In the genomic region with DNA sequence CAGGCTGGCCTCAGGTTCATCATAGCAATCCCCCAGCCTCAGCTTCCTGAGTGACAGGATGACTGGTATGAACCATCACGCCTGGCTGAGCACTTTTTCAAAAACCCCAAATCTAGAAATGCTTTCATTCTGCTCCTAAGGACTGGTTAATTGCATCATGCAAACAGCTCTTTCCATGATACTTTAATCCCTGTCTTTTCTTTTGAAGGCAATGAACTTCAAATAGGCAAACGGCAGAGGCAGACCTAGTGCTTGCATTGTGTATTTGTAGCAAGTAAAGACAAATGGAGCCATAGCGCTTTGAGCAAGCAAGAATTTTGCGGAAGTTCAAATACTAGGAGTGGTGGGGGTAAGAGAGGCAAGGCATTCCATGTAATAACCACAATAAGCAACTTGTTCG, we compare ENCODE assay signal across 30 mouse cellular contexts. TPM values are rescaled to one million over a fixed set of nuclear protein-coding genes. Genes with fewer than 3 reads are reported as not detected.
A peak's percentile ranks its signal among the peaks of the same experiment; 100 is the strongest.
DNase-seq lines count a peak whose midpoint lies in the region; ATAC-seq and TF ChIP-seq lines count a peak whose summit lies in the region.
"Had no signal": no experiment of that assay in that cellular context is flagged by ENCODE, and none has a peak within 500 bp of the region (broad histone marks: within the 10 kb centered on the region; RNA-seq: fewer than 3 reads in every experiment).

No protein-coding gene starts in this region.

- no peak overlapping the region for H3K4me3 ChIP-seq in midbrain, embryonic 12.5 days
- H3K4me3 ChIP-seq in midbrain, embryonic 15.5 days: no peak overlapping the region
- H3K4me3 ChIP-seq: embryonic facial prominence, embryonic 10.5 days; embryonic facial prominence, embryonic 13.5 days; erythroblast, embryonic 14.5 days; gastrocnemius, adult 2 months; heart, embryonic 12.5 days; heart, embryonic 15.5 days had no signal

- H3K9ac ChIP-seq in midbrain, embryonic 12.5 days (replicated peaks): no peak overlapping the region
- no peak overlapping the region for H3K9ac ChIP-seq in midbrain, embryonic 15.5 days
- H3K9ac ChIP-seq: embryonic facial prominence, embryonic 13.5 days; forebrain, postnatal 0 days; heart, embryonic 12.5 days; heart, embryonic 15.5 days; hindbrain, embryonic 14.5 days had no signal

- peak; percentile 8 for DNase-seq in heart, adult 11 months
- DNase-seq in heart, postnatal 14 days: no peak
- DNase-seq in brain, embryonic 14.5 days (ENCODE audit: low read depth): peak; percentile 60
- DNase-seq in retina, postnatal 1 day: peak; percentile 58
- no peak for DNase-seq in lung, postnatal 4 days
- DNase-seq: adrenal gland, adult 2 months; adrenal gland, postnatal 14 days; B cell, adult 2 months; cerebellum, adult 11-12 months; cerebellum, adult 8-10 months; cerebellum, postnatal 10 days; cerebellum, postnatal 36 days; embryo, embryonic 11 days; forebrain, postnatal 0 days; gastrocnemius, adult 2 months; gastrocnemius, postnatal 14 days; heart, adult 18-20 months; heart, postnatal 10 days; heart, postnatal 4 days had no signal

- H3K9me3 ChIP-seq in midbrain, embryonic 12.5 days: no peaks in the 10 kb centered on the region
- no peaks in the 10 kb centered on the region for H3K9me3 ChIP-seq in midbrain, embryonic 15.5 days
- H3K9me3 ChIP-seq: embryonic facial prominence, embryonic 10.5 days; embryonic facial prominence, embryonic 13.5 days; G1E; heart, embryonic 12.5 days; heart, embryonic 15.5 days had no signal

- no peak for TF ChIP-seq CTCF in brain, embryonic 14.5 days (IDR thresholded peaks at IDR 0.05; ENCODE audit: borderline replicate concordance, extremely low read depth, insufficient read depth, insufficient read length)

- no peak for TF ChIP-seq POLR2A in brain, embryonic 14.5 days (IDR thresholded peaks at IDR 0.05; ENCODE audit: borderline replicate concordance, extremely low read depth, insufficient read depth, insufficient read length, poor library complexity, severe bottlenecking)

- WGBS in midbrain, embryonic 12.5 days: 32% methylated on average over 5 of the region's 5 CpGs
- WGBS in midbrain, embryonic 15.5 days: 32% methylated on average over 5 of the region's 5 CpGs

- no peaks in the 10 kb centered on the region for H3K36me3 ChIP-seq in midbrain, embryonic 12.5 days
- H3K36me3 ChIP-seq in midbrain, embryonic 15.5 days (replicated peaks): no peaks in the 10 kb centered on the region
- H3K36me3 ChIP-seq: embryonic facial prominence, embryonic 10.5 days; embryonic facial prominence, embryonic 13.5 days; G1E; heart, embryonic 12.5 days; heart, embryonic 15.5 days had no signal

- no peak for ATAC-seq in midbrain, embryonic 12.5 days (ENCODE audit: low FRiP score, low read depth)
- no peak for ATAC-seq in midbrain, embryonic 15.5 days (replicated peaks)
- ATAC-seq: forebrain, embryonic 14.5 days; forebrain, postnatal 0 days; hindbrain, postnatal 0 days had no signal

- intact Hi-C loops in heart, postnatal 14 days (cut with DNase I): no loop called here

- H3K27ac ChIP-seq in midbrain, embryonic 12.5 days (replicated peaks): peak overlapping the region; percentile 42; the same call in 1 of the 2 replicates
- H3K27ac ChIP-seq in midbrain, embryonic 15.5 days: no peak overlapping the region; the same call in 1 of the 2 replicates
- H3K27ac ChIP-seq: embryonic facial prominence, embryonic 10.5 days; embryonic facial prominence, embryonic 13.5 days; gastrocnemius, adult 2 months; heart, embryonic 15.5 days; hindbrain, embryonic 14.5 days; hindbrain, postnatal 0 days had no signal

- peaks cover 50% of the 10 kb centered on the region for H3K4me1 ChIP-seq in midbrain, embryonic 12.5 days
- peaks cover 46% of the 10 kb centered on the region for H3K4me1 ChIP-seq in midbrain, embryonic 15.5 days

- H3K4me2 ChIP-seq in midbrain, embryonic 12.5 days (replicated peaks): no peak overlapping the region
- H3K4me2 ChIP-seq in midbrain, embryonic 15.5 days: no peak overlapping the region
- H3K4me2 ChIP-seq: embryonic facial prominence, embryonic 13.5 days; heart, embryonic 12.5 days; heart, embryonic 15.5 days; hindbrain, embryonic 14.5 days had no signal

- H3K27me3 ChIP-seq in midbrain, embryonic 12.5 days: no peaks in the 10 kb centered on the region
- H3K27me3 ChIP-seq in midbrain, embryonic 15.5 days (replicated peaks): no peaks in the 10 kb centered on the region
- H3K27me3 ChIP-seq: heart, embryonic 12.5 days; heart, embryonic 15.5 days had no signal

RNA-seq across cellular contexts. Expression of a gene that starts 26.4 kb away (rescaled TPM):
- 1 to 10 TPM; 6.4 to 6.5 TPM for total RNA-seq in heart, postnatal 14 days (2021)
- 15.4 and 16.2 TPM in 2 replicates for polyA plus RNA-seq in midbrain, embryonic 12.5 days (2016; fragmentation: Nextera tagmentation; extraction: Ambion mirVana)
- 8.7 and 9.0 TPM in 2 replicates for polyA plus RNA-seq in midbrain, embryonic 15.5 days (2015; fragmentation: Nextera tagmentation; extraction: Ambion mirVana)
- polyA plus RNA-seq in brain, embryonic 14.5 days (2012; rRNA removed): 4.7 and 4.8 TPM in 2 replicates

RNA-seq across cellular contexts. Expression of a gene that starts 34.4 kb away (rescaled TPM):
- total RNA-seq in heart, postnatal 14 days (2021): 1 to 10 TPM; 3.7 to 6.0 TPM
- polyA plus RNA-seq in midbrain, embryonic 12.5 days (2016; fragmentation: Nextera tagmentation; extraction: Ambion mirVana): 32.3 and 33.7 TPM in 2 replicates
- polyA plus RNA-seq in midbrain, embryonic 15.5 days (2015; fragmentation: Nextera tagmentation; extraction: Ambion mirVana): 31.6 and 35.0 TPM in 2 replicates
- 37.2 and 38.3 TPM in 2 replicates for polyA plus RNA-seq in brain, embryonic 14.5 days (2012; rRNA removed)
- polyA plus RNA-seq: erythroblast, embryonic 14.5 days; G1E had no signal

Comparison
In these comparisons a context has a peak if more than half of its experiments do, and no peak if none do; other contexts are left out.
1. DNase-seq: peak in heart, adult 11 months (single experiment), brain, embryonic 14.5 days (single experiment) and retina, postnatal 1 day (single experiment); none in heart, postnatal 14 days (0 of 2) and lung, postnatal 4 days (0 of 2).